Mouse (Mus musculus) MEL (cell line): ENCODE measurements around the gene D11Wsu47e. TPM values are rescaled to one million over a fixed set of nuclear protein-coding genes. Genes with fewer than 3 reads are reported as not detected.

Experiments used
- DNase-seq: peaks from one replicate; pipeline ENCODE4 v3.0.0; 2011; ENCODE audit warnings: low read depth, low spot score
- H3K27ac ChIP-seq: 2 replicates; pipeline ENCODE4 v1.5.1; 2012; ENCODE audit warnings: low read depth, mild to moderate bottlenecking, control low read depth, low read length, moderate library complexity; ENCODE audit not compliant: control insufficient read depth
- H3K27me3 ChIP-seq, 2 experiments: fragments of 150-350 bp in 1 of 2; sonication (generic) in 1 of 2; 2 replicates each; pipeline ENCODE4 v1.6.1; 2012; ENCODE audit warnings: low read length in 2 of 2, mild to moderate bottlenecking in 2 of 2, improper control_type of control experiment in 1 of 2, moderate library complexity in 1 of 2; ENCODE audit not compliant: insufficient read depth in 2 of 2, control insufficient read depth in 1 of 2
- H3K36me3 ChIP-seq, 2 experiments: 2 replicates each; pipeline ENCODE4 v1.6.1; 2012 to 2014; ENCODE audit warnings: low read length in 2 of 2, improper control_type of control experiment in 1 of 2, inconsistent platforms in 1 of 2, mild to moderate bottlenecking in 1 of 2; ENCODE audit not compliant: insufficient read depth in 2 of 2, control insufficient read depth in 1 of 2
- H3K4me1 ChIP-seq, 2 experiments: fragments of 150-350 bp in 1 of 2; sonication (generic) in 1 of 2; 2 replicates each; pipeline ENCODE4 v1.6.1; 2012; ENCODE audit warnings: low read length in 2 of 2, improper control_type of control experiment in 1 of 2, mild to moderate bottlenecking in 1 of 2; ENCODE audit not compliant: insufficient read depth in 2 of 2, control insufficient read depth in 1 of 2
- H3K4me3 ChIP-seq, 2 experiments: fragments of 150-350 bp in 1 of 2; sonication (generic) in 1 of 2; 2 replicates each; pipeline ENCODE4 v1.5.1; 2012; ENCODE audit warnings: low read depth in 2 of 2, low read length in 2 of 2, mild to moderate bottlenecking in 2 of 2, moderate library complexity in 2 of 2, control low read depth in 1 of 2, improper control_type of control experiment in 1 of 2; ENCODE audit not compliant: control insufficient read depth in 1 of 2, insufficient read depth in 1 of 2
- H3K79me2 ChIP-seq: 2 replicates; pipeline ENCODE4 v1.6.1; 2012; ENCODE audit warnings: mild to moderate bottlenecking, low read length, moderate library complexity; ENCODE audit not compliant: control insufficient read depth, poor library complexity, insufficient read depth
- H3K9ac ChIP-seq: 2 replicates; pipeline ENCODE4 v1.6.1; 2012; ENCODE audit warnings: low read depth, mild to moderate bottlenecking, control low read depth, low read length, moderate library complexity; ENCODE audit not compliant: control insufficient read depth, poor library complexity, severe bottlenecking
- H3K9me3 ChIP-seq: fragments of 150-350 bp; sonication (generic); replicated peaks from 2 replicates; pipeline ENCODE4 v1.6.1; 2012; ENCODE audit warnings: mild to moderate bottlenecking, low read length, improper control_type of control experiment, moderate library complexity; ENCODE audit not compliant: insufficient read depth
- BHLHE40 ChIP-seq: IDR thresholded peaks from 2 replicates; pipeline ENCODE4 v1.6.1; 2012; ENCODE audit warnings: low read depth, mild to moderate bottlenecking, inconsistent platforms, low read length, improper control_type of control experiment, borderline replicate concordance
- CHD2 ChIP-seq: IDR thresholded peaks from 2 replicates; pipeline ENCODE4 v1.6.1; 2011; ENCODE audit warnings: low read length, improper control_type of control experiment
- E2F4 ChIP-seq: IDR thresholded peaks from 2 replicates; pipeline ENCODE4 v1.6.1; 2011; ENCODE audit warnings: low read depth, low read length, improper control_type of control experiment, borderline replicate concordance
- EP300 ChIP-seq, 2 experiments: IDR thresholded peaks; 2 replicates each; pipeline ENCODE4 v1.6.1; 2011; ENCODE audit warnings: improper control_type of control experiment in 2 of 2, low read length in 2 of 2, low read depth in 1 of 2, mild to moderate bottlenecking in 1 of 2
- GABPA ChIP-seq: IDR thresholded peaks from 2 replicates; pipeline ENCODE4 v1.6.1; 2012; ENCODE audit warnings: low read depth, mild to moderate bottlenecking, inconsistent platforms, low read length, improper control_type of control experiment, moderate library complexity
- GATA1 ChIP-seq: IDR thresholded peaks from 2 replicates; pipeline ENCODE4 v1.6.1; 2011; ENCODE audit warnings: low read depth, low read length, improper control_type of control experiment
- KAT2A ChIP-seq: conservative IDR thresholded peaks from 2 replicates; pipeline ENCODE4 v1.6.1; 2012; ENCODE audit warnings: low read depth, low read length, improper control_type of control experiment, inconsistent platforms
- MAFK ChIP-seq: IDR thresholded peaks from 2 replicates; pipeline ENCODE4 v1.6.1; 2011; ENCODE audit warnings: low read depth, mild to moderate bottlenecking, low read length, improper control_type of control experiment, borderline replicate concordance
- MAX ChIP-seq: IDR thresholded peaks from 2 replicates; pipeline ENCODE4 v1.6.1; 2011; ENCODE audit warnings: low read length, improper control_type of control experiment
- MAZ ChIP-seq: IDR thresholded peaks from 2 replicates; pipeline ENCODE4 v1.6.1; 2012; ENCODE audit warnings: low read depth, mild to moderate bottlenecking, inconsistent platforms, low read length, improper control_type of control experiment
- MYB ChIP-seq: IDR thresholded peaks from 2 replicates; pipeline ENCODE4 v1.6.1; 2011; ENCODE audit warnings: mild to moderate bottlenecking, low read depth, low read length, improper control_type of control experiment
- MYC ChIP-seq: IDR thresholded peaks from 2 replicates; pipeline ENCODE4 v1.6.1; 2011; ENCODE audit warnings: low read depth, mild to moderate bottlenecking, low read length, improper control_type of control experiment, moderate library complexity
- NELFE ChIP-seq: IDR thresholded peaks from 2 replicates; pipeline ENCODE4 v1.6.1; 2011; ENCODE audit warnings: low read depth, low read length, improper control_type of control experiment
- NRF1 ChIP-seq: IDR thresholded peaks from 2 replicates; pipeline ENCODE4 v1.6.1; 2014; ENCODE audit warnings: low read depth, mild to moderate bottlenecking, inconsistent platforms, low read length, improper control_type of control experiment, moderate library complexity; ENCODE audit not compliant: poor library complexity, insufficient read depth, severe bottlenecking
- POLR2AphosphoS2 ChIP-seq: IDR thresholded peaks from 2 replicates; pipeline ENCODE4 v1.6.1; 2011; ENCODE audit warnings: low read length, improper control_type of control experiment
- RAD21 ChIP-seq: IDR thresholded peaks from 2 replicates; pipeline ENCODE4 v1.6.1; 2011; ENCODE audit warnings: mild to moderate bottlenecking, low read depth, low read length, improper control_type of control experiment
- TAL1 ChIP-seq: IDR thresholded peaks from 2 replicates; pipeline ENCODE4 v1.6.1; 2012; ENCODE audit warnings: mild to moderate bottlenecking, inconsistent platforms, low read length, moderate library complexity, mixed read lengths
- UBTF ChIP-seq: IDR thresholded peaks from 2 replicates; pipeline ENCODE4 v1.6.1; 2012; ENCODE audit warnings: low read depth, mild to moderate bottlenecking, inconsistent platforms, low read length, improper control_type of control experiment, moderate library complexity, borderline replicate concordance; ENCODE audit not compliant: insufficient read depth
- USF2 ChIP-seq, 2 experiments: IDR thresholded peaks; 2 replicates each; pipeline ENCODE4 v1.6.1; 2011 to 2012; ENCODE audit warnings: improper control_type of control experiment in 2 of 2, low read length in 2 of 2, borderline replicate concordance in 1 of 2, inconsistent platforms in 1 of 2, low read depth in 1 of 2, mild to moderate bottlenecking in 1 of 2; ENCODE audit not compliant: insufficient read depth in 1 of 2
- ZKSCAN1 ChIP-seq: IDR thresholded peaks from 2 replicates; pipeline ENCODE4 v1.6.1; 2012; ENCODE audit warnings: low read depth, mild to moderate bottlenecking, inconsistent platforms, low read length, improper control_type of control experiment, moderate library complexity
- ZMIZ1 ChIP-seq: IDR thresholded peaks from 2 replicates; pipeline ENCODE4 v1.6.1; 2012; ENCODE audit warnings: low read depth, mild to moderate bottlenecking, inconsistent platforms, low read length, improper control_type of control experiment, moderate library complexity
- polyA plus RNA-seq, 2 experiments: library from polyadenylated mRNA; stranded (reverse) in 1 of 2; unstranded in 1 of 2; fragments of >175 nt in 1 of 2; fragments of >200 nt in 1 of 2; gene quantifications; 2 replicates each; pipeline versions ENCODE4 v1.2.1 to v1.2.4; 2012; ENCODE audit warnings: low replicate concordance in 2 of 2, low read depth in 1 of 2; ENCODE audit not compliant: insufficient read length in 2 of 2, insufficient read depth in 1 of 2, missing spikeins in 1 of 2
- total RNA-seq: library from RNA; depleted of rRNA; stranded (reverse); fragments of 300-350 nt; gene quantifications from 2 replicates; pipeline ENCODE4 v1.2.3, GENCODE M21; 2012

The D11Wsu47e gene
- total and polyA plus RNA-seq, 3 experiments: 25.0 to 40.6 TPM; not detected in 1

DNA sequence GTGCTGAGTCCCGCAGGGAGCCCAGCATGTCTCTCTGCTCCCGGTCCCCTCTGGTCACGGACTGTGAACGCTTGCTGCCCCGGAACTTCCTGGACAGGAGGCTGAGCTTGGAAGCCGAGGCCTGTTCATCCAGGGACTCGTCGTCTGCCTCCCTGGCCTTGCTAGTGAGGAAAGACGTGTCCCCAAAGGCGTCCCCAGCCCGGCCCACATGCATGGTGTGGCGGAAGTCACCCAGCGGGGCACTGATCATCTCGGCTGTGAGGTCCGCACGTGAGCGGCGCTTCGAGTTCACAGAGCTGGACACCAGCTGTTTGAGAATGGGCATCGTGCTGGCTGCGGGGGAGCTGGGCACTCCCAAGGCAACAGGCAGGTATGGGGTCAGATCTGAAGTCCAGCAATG lies 45.0 kb downstream of the D11Wsu47e start:
- Histone ChIP-seq H3K79me2 (peaks cover 10% of the 10 kb centered on the region), H3K9ac (no peak overlapping the region), H3K27ac (no peak overlapping the region), H3K4me3 (no peak overlapping the region), H3K4me1 (peaks cover 0 to 14% of the 10 kb centered on the region in 2 experiments; a peak in 3 of 4 replicates), H3K9me3 (no peaks in the 10 kb centered on the region), H3K36me3 (peaks cover 2 to 6% of the 10 kb centered on the region in 2 experiments; a peak in 3 of 4 replicates), H3K27me3 (no peaks in the 10 kb centered on the region)
- no peak for DNase-seq
- TF ChIP-seq RAD21 (no peak), UBTF (no peak), EP300 (IDR thresholded peaks at IDR 0.05; ENCODE audit: low read depth in 1 of 2, low read length in 2 of 2) (no peak), GATA1 (no peak), E2F4 (no peak), CHD2 (no peak), BHLHE40 (no peak), MYB (no peak), MAZ (no peak), MAFK (no peak), GABPA (no peak)

DNA sequence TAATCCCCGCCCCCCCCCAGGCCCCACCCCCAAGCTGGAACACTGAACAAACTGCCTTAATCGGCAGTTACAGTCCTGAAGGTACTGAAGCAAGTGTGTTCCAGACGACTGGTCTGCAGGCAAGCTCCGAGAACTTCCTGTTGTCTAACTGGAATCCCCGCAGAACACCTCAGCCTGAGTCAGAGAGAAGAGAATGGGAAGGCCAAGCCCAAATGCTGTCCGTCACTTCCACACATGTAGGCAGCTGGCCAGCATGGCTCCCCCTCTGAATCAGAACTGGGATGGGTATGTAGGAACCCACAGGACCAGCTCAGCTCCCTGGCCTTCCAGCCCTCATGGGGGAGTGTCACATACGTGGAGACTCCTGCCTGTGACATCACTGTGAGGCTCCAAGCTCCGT lies 45.7 kb downstream of the D11Wsu47e start:
- Histone ChIP-seq H3K4me3 (no peak overlapping the region), H3K79me2 (peaks cover 12% of the 10 kb centered on the region)
- TF ChIP-seq NELFE (no peak), USF2 (IDR thresholded peaks at IDR 0.05; ENCODE audit: borderline replicate concordance in 1 of 2, insufficient read depth in 1 of 2, low read depth in 1 of 2, low read length in 2 of 2) (no peak), EP300 (IDR thresholded peaks at IDR 0.05; ENCODE audit: low read depth in 1 of 2, low read length in 2 of 2) (no peak), MAFK (no peak), ZKSCAN1 (no peak), MYC (no peak), E2F4 (no peak), MAX (no peak), KAT2A (no peak), POLR2AphosphoS2 (no peak), TAL1 (no peak), NRF1 (no peak), ZMIZ1 (no peak), UBTF (no peak)
- TF ChIP-seq, all 39 proteins: peak for 0
- Histone ChIP-seq H3K9me3 (no peaks in the 10 kb centered on the region), H3K36me3 (peaks cover 7 to 8% of the 10 kb centered on the region in 2 experiments; a peak in 3 of 4 replicates), H3K9ac (no peak overlapping the region), H3K4me1 (peaks cover 0 to 17% of the 10 kb centered on the region in 2 experiments; a peak in 3 of 4 replicates), H3K27ac (no peak overlapping the region), H3K27me3 (no peaks in the 10 kb centered on the region)
- DNase-seq: no peak
